Mouse (Mus musculus): ENCODE results near the gene Cep250. TPM values are rescaled to one million over a fixed set of nuclear protein-coding genes. Genes with fewer than 3 reads are reported as not detected.

The Cep250 gene
- total RNA-seq, 2 experiments from 2014 or later = 4.9 to 5.7 TPM

Other genes with a start within 250 kb of the Cep250 start
- 1 to 10 TPM; 7.0 to 7.1 TPM for gene Edem2, start 227.0 kb upstream of the Cep250 start, total RNA-seq (2021)
- not detected for gene Gm17581, start 220.6 kb upstream of the Cep250 start, total RNA-seq (2021)
- gene Procr, start 205.3 kb upstream of the Cep250 start, total RNA-seq (2021) = 1 to 10 TPM; 3.5 to 4.7 TPM
- gene Mmp24, start 181.1 kb upstream of the Cep250 start, total RNA-seq (2021) = under 1 TPM in 1 of 2 experiments, not detected in 1; 0.08 TPM
- gene BC029722, start 137.0 kb upstream of the Cep250 start, total RNA-seq (2021) = 10 to 100 TPM; 24.8 to 25.7 TPM
- gene Eif6, start 129.5 kb upstream of the Cep250 start, total RNA-seq (2021) = 10 to 100 TPM; 51.1 to 52.0 TPM
- not detected for gene Fam83c, start 121.6 kb upstream of the Cep250 start, total RNA-seq (2021)
- 100 to 1,000 TPM; 248 to 268 TPM for gene Uqcc1, start 26.1 kb upstream of the Cep250 start, total RNA-seq (2021)
- gene Gm15557, start 15.7 kb upstream of the Cep250 start, total RNA-seq (2021) = not detected
- not detected for gene Gdf5, start 11.1 kb upstream of the Cep250 start, total RNA-seq (2021)
- gene 6430550D23Rik, start 51.5 kb downstream of the Cep250 start, total RNA-seq (2021) = under 1 TPM; 0.10 to 0.61 TPM
- gene Ergic3, start 51.6 kb downstream of the Cep250 start, total RNA-seq (2021) = 10 to 100 TPM; 59.4 to 62.7 TPM
- not detected for gene Fer1l4, start 96.5 kb downstream of the Cep250 start, total RNA-seq (2021)
- 1 to 10 TPM in 1 of 2 experiments, under 1 TPM in 1; 0.75 to 1.4 TPM for gene Spag4, start 108.7 kb downstream of the Cep250 start, total RNA-seq (2021)
- 10 to 100 TPM; 15.6 to 18.4 TPM for gene Cpne1, start 155.5 kb downstream of the Cep250 start, total RNA-seq (2021)
- 10 to 100 TPM; 13.2 to 14.2 TPM for gene Rbm12, start 155.5 kb downstream of the Cep250 start, total RNA-seq (2021)
- gene Gm28036, start 170.6 kb downstream of the Cep250 start, total RNA-seq (2021) = 10 to 100 TPM; 10.3 to 12.9 TPM
- gene Romo1, start 187.6 kb downstream of the Cep250 start, total RNA-seq (2021) = 100 to 1,000 TPM; 324 to 347 TPM
- gene Nfs1, start 187.7 kb downstream of the Cep250 start, total RNA-seq (2021) = 10 to 100 TPM; 81.0 to 81.3 TPM
- gene Rbm39, start 223.8 kb downstream of the Cep250 start, total RNA-seq (2021) = 100 to 1,000 TPM; 140 to 164 TPM
- gene Phf20, start 240.0 kb downstream of the Cep250 start, total RNA-seq (2021) = 10 to 100 TPM; 14.9 to 15.2 TPM